Mouse (Mus musculus) lung, postnatal 0 days (tissue): ENCODE data around the gene Olfr1040. TPM values are rescaled to one million over a fixed set of nuclear protein-coding genes. Genes with fewer than 3 reads are reported as not detected.

Source experiments
- ATAC-seq: fragments of 200-750 bp; cut with Nextera tagmentation; 2 replicates; pipeline ENCODE4 v1.8.0; 2017; ENCODE audit warnings: moderate library complexity
- DNase-seq: peaks from one replicate; pipeline ENCODE4 v3.0.0-alpha.2; 2016; ENCODE audit warnings: low spot score
- H3K27ac ChIP-seq: fragments of 300-500 bp; sonication (generic); 2 replicates; pipeline ENCODE4 v1.5.1; 2014; ENCODE audit warnings: antibody characterized with exemption, mild to moderate bottlenecking, low read length, mixed read lengths
- H3K27me3 ChIP-seq: fragments of 300-500 bp; sonication (generic); replicated peaks from 2 replicates; pipeline ENCODE4 v1.6.1; 2014; ENCODE audit warnings: low read length, mixed read lengths; ENCODE audit not compliant: insufficient read depth
- H3K36me3 ChIP-seq: fragments of 300-500 bp; sonication (generic); 2 replicates; pipeline ENCODE4 v1.6.1; 2014; ENCODE audit warnings: low read length, mixed read lengths; ENCODE audit not compliant: insufficient read depth
- H3K4me1 ChIP-seq: fragments of 300-500 bp; sonication (generic); 2 replicates; pipeline ENCODE4 v1.6.1; 2014; ENCODE audit warnings: antibody characterized with exemption, low read depth, low read length, mixed read lengths; ENCODE audit not compliant: insufficient read depth
- H3K4me2 ChIP-seq: fragments of 300-500 bp; sonication (generic); replicated peaks from 2 replicates; pipeline ENCODE4 v1.6.1; 2014; ENCODE audit warnings: low read depth, mild to moderate bottlenecking, low read length, moderate library complexity, mixed read lengths
- H3K4me3 ChIP-seq: fragments of 300-500 bp; sonication (generic); 2 replicates; pipeline ENCODE4 v1.5.1; 2014; ENCODE audit warnings: low read depth, low read length
- H3K9ac ChIP-seq: fragments of 300-500 bp; sonication (generic); replicated peaks from 2 replicates; pipeline ENCODE4 v1.6.1; 2014; ENCODE audit warnings: low read depth, mild to moderate bottlenecking
- H3K9me3 ChIP-seq: fragments of 300-500 bp; sonication (generic); 2 replicates; pipeline ENCODE4 v1.6.1; 2016; ENCODE audit warnings: low read length, mixed read lengths
- CTCF ChIP-seq: IDR thresholded peaks from 2 replicates; pipeline ENCODE4 v1.5.1; 2016; ENCODE audit warnings: antibody characterized with exemption, mild to moderate bottlenecking
- EP300 ChIP-seq: IDR thresholded peaks from 2 replicates; pipeline ENCODE4 v1.6.1; 2016; ENCODE audit warnings: antibody characterized with exemption, mild to moderate bottlenecking, control low read depth
- WGBS: fragments of 180-500 bp; shearing (Covaris S2); extraction: QIAGEN DNeasy Blood & Tissue Kit; methylation state at CpG from one replicate; pipeline ENCODE4 v1.1.7; 2014; 5-methylcytosine and 5-hydroxymethylcytosine counted together
- polyA plus RNA-seq: library from polyadenylated mRNA; unstranded; fragments of >200 nt; fragmentation: Nextera tagmentation; extraction: Ambion mirVana; gene quantifications from 2 replicates; pipeline ENCODE4 v1.2.1, GENCODE M21; 2015

The Olfr1040 gene
- polyA plus RNA-seq, 1 experiment from 2014 or later, result not detected

- H3K27me3 ChIP-seq, result no peaks in the 10 kb centered on the region
- DNase-seq (no peak), ATAC-seq (no peak)
- no peaks in the 10 kb centered on the region for H3K9me3 ChIP-seq
- H3K36me3 ChIP-seq, result no peaks in the 10 kb centered on the region
- no peak within 1 kb of the TSS for H3K4me2 ChIP-seq
- no peak within 1 kb of the TSS for H3K9ac ChIP-seq
- no peak within 1 kb of the TSS for H3K4me3 ChIP-seq
- 77% methylated on average over 2 of the region's 2 CpGs for WGBS
- TF ChIP-seq CTCF, result no peak
- TF ChIP-seq EP300, result no peak
- no peaks in the 10 kb centered on the region for H3K4me1 ChIP-seq
- H3K27ac ChIP-seq, result no peak within 1 kb of the TSS
Observed at GRCm38 (mm10) chr2:86161738-86162137, 15.2 kb upstream of the Olfr1040 start, which contains the start of gene Olfr1042. TSS of gene Olfr1042 (minus strand) at chr2:86161838.

- TF ChIP-seq CTCF, result no peak
- no peak for TF ChIP-seq EP300
- Histone ChIP-seq H3K9ac (no peak within 1 kb of the TSS), H3K27me3 (no peaks in the 10 kb centered on the region), H3K9me3 (no peaks in the 10 kb centered on the region), H3K4me1 (no peaks in the 10 kb centered on the region), H3K4me2 (no peak within 1 kb of the TSS), H3K36me3 (no peaks in the 10 kb centered on the region), H3K4me3 (no peak within 1 kb of the TSS), H3K27ac (no peak within 1 kb of the TSS)
- 83% methylated on average over 1 of the region's 1 CpGs for WGBS
- no peak for DNase-seq
- no peak for ATAC-seq
Observed at GRCm38 (mm10) chr2:86135828-86136227, 10.7 kb downstream of the Olfr1040 start, which contains the start of gene Olfr1039. TSS of gene Olfr1039 (minus strand) at chr2:86135928.

Other genes with a start within 250 kb of the Olfr1040 start
- not detected in 2 replicates for gene Olfr1024, start 241.7 kb downstream of the Olfr1040 start, polyA plus RNA-seq
- not detected in 2 replicates for gene Olfr1025-ps1, start 231.5 kb downstream of the Olfr1040 start, polyA plus RNA-seq
- not detected in 2 replicates for gene Olfr1026, start 225.2 kb downstream of the Olfr1040 start, polyA plus RNA-seq
- not detected in 2 replicates for gene Olfr1028, start 196.3 kb downstream of the Olfr1040 start, polyA plus RNA-seq
- gene Olfr1029, start 172.8 kb downstream of the Olfr1040 start, polyA plus RNA-seq, result not detected in 2 replicates
- not detected in 2 replicates for gene Olfr1030, start 167.5 kb downstream of the Olfr1040 start, polyA plus RNA-seq
- not detected in 2 replicates for gene Olfr1031, start 156.4 kb downstream of the Olfr1040 start, polyA plus RNA-seq
- gene Olfr1032, start 141.2 kb downstream of the Olfr1040 start, polyA plus RNA-seq, result not detected in 2 replicates
- gene Olfr1033, start 126.1 kb downstream of the Olfr1040 start, polyA plus RNA-seq, result 3.4 and 8.8 TPM in 2 replicates
- gene Olfr1034, start 100.9 kb downstream of the Olfr1040 start, polyA plus RNA-seq, result 0.06 TPM in 1 of 2 replicates, not detected in the other
- not detected in 2 replicates for gene Olfr1036, start 72.7 kb downstream of the Olfr1040 start, polyA plus RNA-seq
- not detected in 2 replicates for gene Olfr1037, start 59.3 kb downstream of the Olfr1040 start, polyA plus RNA-seq
- not detected in 2 replicates for gene Olfr1039, start 10.8 kb downstream of the Olfr1040 start, polyA plus RNA-seq
- not detected in 2 replicates for gene Olfr1042, start 15.1 kb upstream of the Olfr1040 start, polyA plus RNA-seq
- not detected in 2 replicates for gene Olfr1043, start 20.8 kb upstream of the Olfr1040 start, polyA plus RNA-seq
- not detected in 2 replicates for gene Olfr1044, start 31.1 kb upstream of the Olfr1040 start, polyA plus RNA-seq
- gene Olfr52, start 39.0 kb upstream of the Olfr1040 start, polyA plus RNA-seq, result not detected in 2 replicates
- gene Olfr1045, start 56.3 kb upstream of the Olfr1040 start, polyA plus RNA-seq, result not detected in 2 replicates
- not detected in 2 replicates for gene Olfr1046, start 72.6 kb upstream of the Olfr1040 start, polyA plus RNA-seq
- gene Olfr1047, start 84.7 kb upstream of the Olfr1040 start, polyA plus RNA-seq, result not detected in 2 replicates
- not detected in 2 replicates for gene Olfr1048, start 93.6 kb upstream of the Olfr1040 start, polyA plus RNA-seq
- gene Olfr1049, start 111.6 kb upstream of the Olfr1040 start, polyA plus RNA-seq, result not detected in 2 replicates
- not detected in 2 replicates for gene Olfr1051, start 132.4 kb upstream of the Olfr1040 start, polyA plus RNA-seq
- gene Olfr1052, start 145.7 kb upstream of the Olfr1040 start, polyA plus RNA-seq, result not detected in 2 replicates
- not detected in 2 replicates for gene Olfr1053, start 168.6 kb upstream of the Olfr1040 start, polyA plus RNA-seq
- not detected in 2 replicates for gene Olfr1054, start 188.7 kb upstream of the Olfr1040 start, polyA plus RNA-seq
- gene Olfr1055, start 203.6 kb upstream of the Olfr1040 start, polyA plus RNA-seq, result not detected in 2 replicates
- gene Olfr1056, start 215.7 kb upstream of the Olfr1040 start, polyA plus RNA-seq, result not detected in 2 replicates
- gene Olfr1057, start 231.7 kb upstream of the Olfr1040 start, polyA plus RNA-seq, result not detected in 2 replicates
- gene Olfr1058, start 241.8 kb upstream of the Olfr1040 start, polyA plus RNA-seq, result not detected in 2 replicates